Mouse (Mus musculus) R1 (cell line): Measurements from ENCODE around the gene Syt9.

Source experiments
- DNase-seq: peaks from one replicate; pipeline ENCODE4 v3.0.0-alpha.2; 2018; ENCODE audit warnings: low read depth, low spot score

Gene Syt9

GRCm38 (mm10) chr7:107540034-107540433 is 169.5 kb downstream of the Syt9 start:
- DNase-seq: no peak

GRCm38 (mm10) chr7:107545011-107545410 is 174.5 kb downstream of the Syt9 start:
- DNase-seq: no peak

DNA sequence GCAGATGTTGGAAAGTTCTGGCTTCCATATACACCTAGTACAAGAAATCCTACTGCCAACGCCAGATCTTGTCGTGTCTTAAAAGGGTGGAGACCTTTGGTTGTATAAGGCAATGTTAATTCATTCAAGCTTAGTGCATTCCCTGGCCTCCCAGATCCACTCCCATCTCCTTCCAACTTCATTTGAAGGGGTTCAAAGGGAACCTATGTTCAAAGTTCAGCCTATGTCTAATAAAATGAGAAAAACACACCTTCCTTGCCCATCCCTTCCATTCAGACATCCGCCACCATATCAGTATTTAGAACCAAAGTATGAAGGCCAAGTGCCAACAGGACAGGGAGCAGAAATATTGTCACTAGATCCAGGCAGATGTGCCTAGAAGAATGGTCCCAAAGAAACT is 177.3 kb downstream of the Syt9 start:
- no peak for DNase-seq

DNA sequence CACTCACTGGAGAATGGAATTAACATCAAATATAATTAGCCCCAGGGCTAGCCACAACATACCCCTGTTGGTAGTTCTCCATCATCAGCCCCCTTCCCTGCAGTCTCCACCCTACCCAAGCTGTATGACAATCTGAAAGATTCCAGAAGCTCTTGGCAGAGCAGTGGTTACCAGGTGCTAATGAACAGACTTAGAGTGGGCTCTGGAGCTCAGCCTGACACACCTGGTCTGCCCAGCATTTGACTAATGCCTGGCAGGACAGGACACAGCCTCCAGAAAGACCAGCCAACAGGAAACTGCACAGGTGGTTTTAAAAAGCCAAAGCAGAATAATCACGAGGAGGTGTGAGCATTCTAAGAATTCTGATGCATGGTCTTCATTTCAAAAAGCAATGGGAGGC is 182.9 kb downstream of the Syt9 start:
- peak; percentile 73 for DNase-seq

- DNase-seq: peak; percentile 64
Observed at GRCm38 (mm10) chr7:107555906-107556305, 185.4 kb downstream of the Syt9 start.

GRCm38 (mm10) chr7:107560675-107561074 is 190.1 kb downstream of the Syt9 start:
- DNase-seq: no peak

DNA sequence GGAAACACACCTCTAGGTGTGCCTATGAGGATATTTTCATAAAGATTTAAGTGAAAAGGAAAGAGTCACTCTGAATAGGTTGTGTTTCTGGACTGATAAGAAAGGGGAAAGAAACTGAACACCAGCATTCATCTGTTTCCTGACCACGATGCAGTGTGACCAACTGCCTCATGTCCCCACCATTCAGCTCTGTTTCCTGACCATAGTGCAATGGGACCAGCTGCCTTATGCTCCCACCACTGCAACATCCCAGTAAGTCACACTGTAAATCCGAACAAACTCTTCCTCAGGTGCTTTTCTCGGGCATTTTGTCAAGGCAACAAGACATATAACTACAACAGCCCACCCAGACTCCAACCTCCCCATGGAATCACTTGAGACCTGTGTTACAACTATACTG is 191.1 kb downstream of the Syt9 start:
- DNase-seq: no peak

DNA sequence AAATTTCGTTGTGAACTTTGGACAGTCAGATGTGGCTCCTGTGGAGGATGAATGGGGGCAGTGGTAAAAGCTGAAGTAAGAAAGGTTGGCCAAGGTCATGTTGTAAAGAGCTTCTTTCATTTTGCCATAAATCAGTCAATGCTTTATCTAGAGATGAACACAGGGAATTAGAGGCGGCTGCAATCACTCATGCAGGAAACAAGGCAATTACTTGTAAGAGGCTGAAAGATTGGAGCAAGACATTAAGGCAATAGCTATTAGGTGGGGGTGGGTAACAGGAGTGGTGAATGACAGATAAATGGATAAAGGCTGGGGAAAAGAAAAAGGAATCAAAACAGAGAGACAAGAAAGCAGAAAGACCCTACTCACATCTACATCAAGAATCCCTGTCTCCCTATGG is 193.2 kb downstream of the Syt9 start:
- no peak for DNase-seq

- peak; percentile 46 for DNase-seq
Observed at GRCm38 (mm10) chr7:107567261-107567671, 196.7 kb downstream of the Syt9 start, which contains the start of gene Olfml1. TSS of gene Olfml1 (plus strand) at chr7:107567446.

- DNase-seq: no peak
Observed at GRCm38 (mm10) chr7:107567674-107568073, 197.1 kb downstream of the Syt9 start.

GRCm38 (mm10) chr7:107568971-107569370 is 198.4 kb downstream of the Syt9 start:
- DNase-seq: no peak

DNA sequence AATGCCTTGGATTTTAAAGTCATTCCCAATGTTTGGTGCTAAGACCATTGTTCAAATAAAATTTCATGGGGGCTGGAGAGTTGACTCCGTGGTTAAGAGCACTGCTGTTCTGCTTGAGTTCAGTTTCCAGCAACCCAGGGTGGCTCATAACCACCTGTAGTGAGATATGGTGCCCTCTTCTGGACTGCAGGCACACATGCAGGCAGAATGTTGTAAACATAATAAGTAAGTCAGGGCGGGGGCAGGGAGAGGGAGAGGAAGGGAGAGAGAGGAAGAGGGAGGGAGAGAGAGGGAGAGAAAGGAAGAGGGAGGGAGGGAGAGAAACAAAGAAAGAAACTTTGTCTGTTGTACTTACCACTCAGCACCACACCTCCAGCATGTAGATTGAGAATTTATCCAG is 203.3 kb downstream of the Syt9 start:
- peak; percentile 78 for DNase-seq

DNA sequence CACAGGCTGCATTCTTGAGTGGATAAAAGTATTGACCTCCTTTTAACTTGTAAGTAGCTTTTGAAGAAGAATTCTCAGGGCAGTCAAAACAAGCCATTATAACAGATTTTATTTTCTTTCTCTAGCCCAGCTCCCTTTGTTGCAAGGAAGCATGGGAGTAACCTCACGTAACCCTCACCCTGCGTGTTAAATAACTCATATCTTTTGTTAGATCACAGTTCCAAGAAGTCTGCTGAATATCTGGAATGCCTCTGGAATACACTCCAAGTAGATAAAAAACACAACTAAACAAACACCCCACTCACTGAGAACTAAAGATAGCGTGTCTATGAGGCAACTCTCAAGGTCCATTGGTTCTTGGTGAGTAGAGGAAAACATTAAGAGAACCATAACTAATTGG is 203.7 kb downstream of the Syt9 start:
- no peak for DNase-seq

GRCm38 (mm10) chr7:107592641-107593040 is 222.1 kb downstream of the Syt9 start:
- DNase-seq: no peak

GRCm38 (mm10) chr7:107593904-107594303 is 223.4 kb downstream of the Syt9 start:
- peak; percentile 82 for DNase-seq

- peak; percentile 96 for DNase-seq
Observed at GRCm38 (mm10) chr7:107594325-107594856, 223.9 kb downstream of the Syt9 start.

DNA sequence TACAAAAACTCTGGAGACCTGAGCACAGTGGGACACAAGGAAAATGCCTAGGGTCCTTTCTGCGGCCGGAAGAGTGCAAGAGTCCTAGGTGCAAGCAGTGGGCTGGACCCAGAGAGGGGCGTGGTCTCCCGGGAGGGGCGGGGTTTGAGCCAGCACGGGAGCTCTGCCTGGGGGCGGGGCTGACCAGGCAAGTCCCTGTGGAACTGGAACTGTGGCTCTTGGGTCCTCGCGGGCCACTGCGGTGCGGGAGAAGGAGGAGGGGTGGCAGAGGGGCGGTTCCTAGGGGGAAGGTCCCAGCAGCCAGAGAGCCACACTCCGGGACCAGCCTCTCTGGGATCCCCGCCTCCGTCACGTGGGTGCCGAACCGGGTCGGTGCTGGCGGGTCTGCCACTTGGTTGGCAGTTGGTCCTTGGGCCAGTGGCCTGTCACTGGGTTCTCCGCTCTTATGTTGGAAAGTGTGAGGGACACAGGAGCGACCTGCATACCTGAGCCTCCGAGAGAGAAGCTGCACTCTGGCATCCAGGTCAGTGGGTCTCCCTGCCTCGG is 224.4 kb downstream of the Syt9 start, which contains the start of gene Ppfibp2:
TSS of gene Ppfibp2 (plus strand) at position 351 of the 546 bp plus-strand sequence.
- DNase-seq: peak; percentile 98

- no peak for DNase-seq
Observed at GRCm38 (mm10) chr7:107595426-107595825, 224.9 kb downstream of the Syt9 start.

DNA sequence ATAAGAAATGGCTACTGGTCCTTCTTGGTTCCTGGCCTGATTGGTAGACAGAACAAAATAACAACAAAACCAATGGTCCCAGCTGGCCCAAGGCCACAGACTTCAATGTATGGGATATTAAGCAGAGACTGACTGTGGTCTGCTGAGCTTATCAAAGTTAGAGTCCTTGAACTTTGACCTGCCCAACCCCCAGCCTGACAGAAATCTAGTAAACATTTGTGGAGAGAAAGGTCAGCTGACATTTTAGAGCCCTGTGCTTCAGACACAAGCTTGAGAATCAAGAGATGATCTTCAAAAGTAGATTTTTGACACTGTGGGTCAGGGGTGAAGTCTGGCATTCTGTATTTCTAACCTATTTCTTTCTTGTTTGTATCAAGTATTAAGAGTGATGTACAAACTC is 226.2 kb downstream of the Syt9 start:
- DNase-seq: no peak

- no peak for DNase-seq
Observed at GRCm38 (mm10) chr7:107597956-107598355, 227.4 kb downstream of the Syt9 start.
